Mouse (Mus musculus) adrenal gland, postnatal 4 days (tissue): ENCODE measurements around the gene Olfr770. TPM values are rescaled to one million over a fixed set of nuclear protein-coding genes. Genes with fewer than 3 reads are reported as not detected.
"Not testable (repeated sequence)": the region's sequence is repeated elsewhere in the genome, so short reads cannot be mapped to it uniquely, and the experiment has no call there.

ENCODE experiments used
- DNase-seq, 2 experiments: peaks; one replicate each; pipeline ENCODE4 v3.0.0; 2021 to 2022; ENCODE audit warnings: low spot score in 2 of 2, mixed read lengths in 2 of 2
- long read RNA-seq, 2 experiments: library from polyadenylated mRNA; stranded (forward); transcript quantifications; one replicate each; pipeline ENCODE4 v2.0.0; 2021
- total RNA-seq, 2 experiments: library from RNA; stranded (reverse); gene quantifications; 2 replicates each; pipeline ENCODE4 v1.2.3; 2021

Gene Olfr770
- not detected for total RNA-seq
- long read RNA-seq, experiment 1, result 0 reads
- long read RNA-seq, experiment 2, result 0 reads

DNA sequence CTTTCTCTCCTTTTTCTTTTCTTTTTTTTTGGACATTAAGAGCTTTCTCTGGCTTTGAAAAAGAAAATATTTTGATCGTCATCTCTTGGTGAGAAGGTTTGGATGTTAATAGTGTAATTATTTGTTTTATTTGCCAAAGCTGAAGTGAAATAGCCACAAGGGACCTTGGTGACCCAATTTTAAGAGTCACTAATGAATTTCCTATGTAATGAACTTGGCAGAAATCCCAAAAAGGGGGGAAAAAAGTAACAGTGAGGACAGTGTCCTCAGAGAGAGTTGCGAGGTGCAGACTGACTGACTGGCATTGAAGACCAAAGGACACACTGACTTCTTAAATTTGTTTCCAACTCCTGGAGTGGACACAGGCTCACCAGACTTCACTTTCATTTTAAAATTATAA lies at the start of gene Olfr770:
Gene Olfr770, minus strand, starts transcription at position 101 of the 400 bp plus-strand sequence.
- no peak for DNase-seq

DNA sequence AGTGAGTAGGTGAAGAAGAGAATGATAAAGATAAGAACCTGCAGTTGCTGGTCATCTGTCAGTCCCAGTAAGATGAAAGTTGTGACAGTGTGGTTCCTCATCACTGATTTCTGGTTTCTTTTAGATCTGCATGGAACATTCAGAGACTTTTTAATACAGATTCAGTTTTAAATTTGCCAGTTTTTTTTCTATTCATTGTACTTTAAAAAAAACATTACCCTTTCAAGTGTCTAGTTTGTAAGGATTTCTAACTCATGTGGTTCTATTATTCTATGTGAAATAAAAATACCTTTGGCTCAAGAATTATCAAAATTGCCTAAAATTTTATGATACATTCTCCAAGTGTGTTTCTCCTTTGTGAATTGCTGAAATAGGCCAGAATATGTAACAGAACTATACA lies 48.5 kb upstream of the Olfr770 start, which contains the start of gene Olfr773:
Gene Olfr773, minus strand, starts transcription at position 101 of the 400 bp plus-strand sequence.
- not testable (repeated sequence) for DNase-seq

DNA sequence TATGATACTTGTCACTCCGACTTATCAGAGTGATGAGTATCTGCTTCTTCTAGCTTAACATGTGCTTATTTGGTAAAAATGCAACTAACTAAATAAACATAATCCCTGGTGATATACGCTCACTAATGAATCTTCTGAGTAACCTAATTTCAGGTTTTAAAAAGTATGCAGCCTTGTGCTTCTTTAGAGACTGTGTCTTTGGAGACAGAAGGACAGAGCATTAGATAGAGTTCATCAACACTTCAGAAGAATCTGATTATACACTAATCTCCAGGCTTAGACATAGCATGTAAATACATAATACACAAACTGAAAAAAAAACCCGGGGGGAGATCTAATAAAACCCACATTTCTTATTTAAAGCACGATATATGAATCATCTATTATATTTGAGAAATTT lies 39.0 kb upstream of the Olfr770 start, which contains the start of gene Olfr772:
Gene Olfr772, minus strand, starts transcription at position 101 of the 400 bp plus-strand sequence.
- not testable (repeated sequence) for DNase-seq

DNA sequence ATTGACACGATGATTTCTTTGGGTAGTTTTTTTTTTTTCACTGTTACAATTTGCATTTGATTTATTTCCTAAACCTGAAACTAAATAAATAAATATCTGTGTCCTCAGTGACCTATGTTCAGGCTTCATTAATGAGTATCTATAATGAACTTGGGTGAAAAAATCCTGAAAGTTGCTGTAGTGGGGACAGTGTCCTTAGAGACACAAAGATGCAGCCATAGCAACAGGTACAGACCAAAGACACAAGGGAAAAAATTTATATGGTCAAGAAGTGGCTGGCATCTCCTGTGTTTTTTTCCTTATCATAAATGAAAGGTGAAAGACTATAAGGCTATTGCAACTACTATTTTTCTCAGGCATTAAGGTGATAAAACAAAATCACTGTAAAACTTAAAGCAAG lies 25.9 kb upstream of the Olfr770 start, which contains the start of gene Olfr771:
Gene Olfr771, minus strand, starts transcription at position 101 of the 400 bp plus-strand sequence.
- DNase-seq, result no peak

DNA sequence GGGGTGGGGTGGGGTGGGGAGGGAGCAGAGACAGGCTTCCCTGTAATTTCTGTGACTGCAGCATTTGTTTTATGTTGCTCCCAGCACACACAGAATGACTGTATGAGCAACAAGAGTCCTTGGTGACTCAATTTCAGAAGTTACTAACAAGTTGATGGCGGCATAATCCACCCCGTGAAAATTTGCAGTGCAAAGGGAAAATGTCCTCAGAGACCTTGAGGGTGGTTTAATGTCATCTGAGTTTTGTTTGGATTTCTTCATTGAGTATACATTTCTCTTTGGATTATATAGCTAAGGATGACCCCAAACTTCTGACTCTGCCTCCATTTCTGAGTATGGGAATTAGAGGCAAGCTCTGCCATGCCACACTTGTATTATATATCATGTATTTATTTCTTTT lies 21.0 kb downstream of the Olfr770 start, which contains the start of gene Olfr769:
Gene Olfr769, minus strand, starts transcription at position 101 of the 400 bp plus-strand sequence.
- DNase-seq, result no peak

DNA sequence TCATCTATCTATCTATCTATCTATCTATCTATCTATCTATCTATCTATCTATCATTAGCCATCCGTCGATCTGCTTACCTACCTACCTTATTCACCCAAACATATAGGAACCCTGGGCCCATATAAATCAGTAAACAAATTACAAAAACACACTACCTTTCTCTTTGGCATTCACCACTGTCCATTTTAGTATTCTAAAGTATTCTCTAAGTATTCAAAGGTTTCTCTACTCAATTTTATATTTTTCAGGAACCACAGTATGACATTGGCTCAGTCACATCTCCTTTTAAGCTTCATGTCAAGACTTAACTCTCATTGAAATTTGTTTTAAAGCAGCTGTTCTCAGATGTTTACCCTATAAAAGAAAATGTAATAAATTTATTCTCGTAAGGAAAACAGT lies 23.7 kb downstream of the Olfr770 start:
- no peak for DNase-seq

DNA sequence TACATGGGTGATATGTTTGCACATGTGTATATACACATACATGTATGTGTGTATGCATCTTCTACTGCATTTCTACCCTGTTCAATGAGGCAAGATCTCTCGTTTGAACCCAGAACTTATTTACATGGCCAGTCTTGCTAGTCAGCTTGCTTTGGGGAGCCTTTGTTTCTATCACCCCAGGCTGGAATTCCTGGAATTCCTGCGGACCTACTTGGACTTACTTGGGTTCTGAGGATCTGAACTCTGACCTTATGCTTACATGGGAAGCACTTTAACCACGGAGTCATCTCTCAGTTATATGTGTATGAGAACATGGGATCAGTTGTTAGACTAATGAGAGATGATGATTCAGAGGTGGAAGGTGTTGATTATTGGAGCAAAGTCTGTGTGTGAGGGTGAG lies 37.6 kb downstream of the Olfr770 start:
- DNase-seq, result no peak

DNA sequence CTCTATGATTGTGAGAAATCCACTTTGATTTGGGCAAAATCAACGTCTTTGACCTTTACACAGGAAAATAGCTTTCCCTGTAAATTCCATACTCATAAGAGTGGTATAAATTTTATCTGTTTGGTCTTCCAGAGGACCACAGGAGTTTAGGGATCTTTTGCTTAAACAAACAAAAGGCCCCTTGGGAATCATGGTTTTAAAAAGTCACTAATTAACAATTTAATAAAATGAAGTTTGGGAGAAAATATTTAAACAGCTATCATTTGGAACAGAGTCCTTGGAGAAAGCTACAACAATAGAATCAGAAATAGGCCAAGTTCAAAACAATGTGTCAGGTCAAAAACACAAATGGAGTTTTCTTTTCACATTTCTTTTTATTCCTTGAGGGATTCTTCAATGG lies 39.5 kb downstream of the Olfr770 start, which contains the start of gene Olfr768:
Gene Olfr768, minus strand, starts transcription at position 101 of the 400 bp plus-strand sequence.
- no peak for DNase-seq

DNA sequence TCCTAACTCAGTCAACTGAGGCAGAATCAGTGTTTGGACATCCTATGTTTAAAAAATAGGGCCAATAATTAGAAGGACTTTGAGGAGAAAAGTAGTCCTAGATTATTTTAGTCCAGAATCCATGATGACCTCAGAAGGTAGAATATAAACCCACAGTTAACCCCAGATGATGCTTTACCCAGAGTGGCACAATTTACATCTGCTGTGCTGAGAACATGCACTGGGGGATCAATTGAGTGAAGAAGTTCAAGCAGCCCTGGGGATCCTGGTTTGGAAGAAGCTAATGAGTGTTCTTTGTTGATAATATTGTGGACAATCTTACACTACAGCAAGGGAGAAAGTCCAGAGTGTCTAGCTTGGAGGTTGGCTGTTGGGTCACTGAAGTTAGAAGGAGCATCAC lies 56.0 kb downstream of the Olfr770 start, which contains the start of gene Olfr767:
Gene Olfr767, minus strand, starts transcription at position 101 of the 400 bp plus-strand sequence.
- not testable (repeated sequence) for DNase-seq

Other genes with a start within 250 kb of the Olfr770 start
- 1 to 10 TPM; 5.1 to 8.9 TPM for gene Gdf11, start 247.3 kb downstream of the Olfr770 start, total RNA-seq
- 100 to 1,000 TPM; 304 to 317 TPM for gene Cd63, start 238.0 kb downstream of the Olfr770 start, total RNA-seq
- 10 to 100 TPM; 13.5 to 24.2 TPM for gene Rdh5, start 216.1 kb downstream of the Olfr770 start, total RNA-seq
- gene Bloc1s1, start 215.0 kb downstream of the Olfr770 start, total RNA-seq, result 100 to 1,000 TPM; 158 to 168 TPM
- 10 to 100 TPM; 13.9 to 17.2 TPM for gene Itga7, start 205.2 kb downstream of the Olfr770 start, total RNA-seq
- 10 to 100 TPM in 1 of 2 experiments, 1 to 10 TPM in 1; 5.4 to 10.0 TPM for gene Mettl7b, start 178.0 kb downstream of the Olfr770 start, total RNA-seq
- gene Olfr9, start 149.6 kb downstream of the Olfr770 start, total RNA-seq, result not detected
- gene Olfr763, start 128.2 kb downstream of the Olfr770 start, total RNA-seq, result not detected
- not detected for gene Olfr764-ps1, start 99.1 kb downstream of the Olfr770 start, total RNA-seq
- gene Olfr765, start 89.0 kb downstream of the Olfr770 start, total RNA-seq, result not detected
- gene Olfr766-ps1, start 70.0 kb downstream of the Olfr770 start, total RNA-seq, result not detected
- not detected for gene Olfr767, start 56.1 kb downstream of the Olfr770 start, total RNA-seq
- gene Olfr768, start 39.6 kb downstream of the Olfr770 start, total RNA-seq, result not detected
- not detected for gene Olfr769, start 21.1 kb downstream of the Olfr770 start, total RNA-seq
- not detected for gene Olfr771, start 25.8 kb upstream of the Olfr770 start, total RNA-seq
- gene Olfr772, start 38.9 kb upstream of the Olfr770 start, total RNA-seq, result not detected
- not detected for gene Olfr773, start 48.4 kb upstream of the Olfr770 start, total RNA-seq
- gene Olfr774, start 97.2 kb upstream of the Olfr770 start, total RNA-seq, result not detected
- not detected for gene Olfr775, start 109.4 kb upstream of the Olfr770 start, total RNA-seq
- not detected for gene Olfr776, start 120.1 kb upstream of the Olfr770 start, total RNA-seq
- gene Olfr777, start 132.5 kb upstream of the Olfr770 start, total RNA-seq, result not detected
- not detected for gene Olfr780, start 179.1 kb upstream of the Olfr770 start, total RNA-seq
- gene Olfr781, start 189.9 kb upstream of the Olfr770 start, total RNA-seq, result not detected
- gene Olfr782, start 209.9 kb upstream of the Olfr770 start, total RNA-seq, result not detected
- under 1 TPM in 1 of 2 experiments, not detected in 1; 0.08 TPM for gene Olfr784, start 245.1 kb upstream of the Olfr770 start, total RNA-seq